Mouse (Mus musculus) kidney, embryonic 14.5 days (tissue): Measurements from ENCODE around the gene Map3k4. TPM values are rescaled to one million over a fixed set of nuclear protein-coding genes. Genes with fewer than 3 reads are reported as not detected.
"Not testable (repeated sequence)": the region's sequence is repeated elsewhere in the genome, so short reads cannot be mapped to it uniquely, and the experiment has no call there.

Experiments used
- ATAC-seq: fragments of 200-750 bp; cut with Nextera tagmentation; 2 replicates; pipeline ENCODE4 v1.8.0; 2017; ENCODE audit warnings: moderate number of reproducible peaks, mild to moderate bottlenecking, moderate TSS enrichment, moderate library complexity; ENCODE audit not compliant: low FRiP score, low TSS enrichment
- H3K27ac ChIP-seq: fragments of 300-500 bp; sonication (generic); 2 replicates; pipeline ENCODE4 v1.5.1; 2014; ENCODE audit warnings: low read depth, mild to moderate bottlenecking, low read length, moderate library complexity, mixed read lengths
- H3K27me3 ChIP-seq: fragments of 300-500 bp; sonication (generic); 2 replicates; pipeline ENCODE4 v1.6.1; 2014; ENCODE audit warnings: mild to moderate bottlenecking, low read length; ENCODE audit not compliant: control insufficient read depth, insufficient read depth
- H3K36me3 ChIP-seq: fragments of 300-500 bp; sonication (generic); 2 replicates; pipeline ENCODE4 v1.6.1; 2014; ENCODE audit warnings: low read length, mixed read lengths; ENCODE audit not compliant: control insufficient read depth, insufficient read depth
- H3K4me1 ChIP-seq: fragments of 300-500 bp; sonication (generic); 2 replicates; pipeline ENCODE4 v1.6.1; 2014; ENCODE audit warnings: low read length, mixed read lengths; ENCODE audit not compliant: control insufficient read depth, insufficient read depth
- H3K4me2 ChIP-seq: fragments of 300-500 bp; sonication (generic); replicated peaks from 2 replicates; pipeline ENCODE4 v1.6.1; 2014; ENCODE audit warnings: low read depth, mild to moderate bottlenecking, low read length
- H3K4me3 ChIP-seq: fragments of 300-500 bp; sonication (generic); 2 replicates; pipeline ENCODE4 v1.5.1; 2014; ENCODE audit warnings: mild to moderate bottlenecking, low read length
- H3K9ac ChIP-seq: fragments of 300-500 bp; sonication (generic); 2 replicates; pipeline ENCODE4 v1.6.1; 2014; ENCODE audit warnings: low read depth, mild to moderate bottlenecking, low read length, moderate library complexity
- H3K9me3 ChIP-seq: fragments of 300-500 bp; sonication (generic); 2 replicates; pipeline ENCODE4 v1.6.1; 2016; ENCODE audit warnings: low read length; ENCODE audit not compliant: control insufficient read depth
- WGBS: fragments of 180-500 bp; shearing (Covaris S2); extraction: QIAGEN DNeasy Blood & Tissue Kit; methylation state at CpG from one replicate; pipeline ENCODE4 v1.1.7; 2014; 5-methylcytosine and 5-hydroxymethylcytosine counted together
- polyA plus RNA-seq: library from polyadenylated mRNA; unstranded; fragments of >200 nt; fragmentation: Nextera tagmentation; extraction: Ambion mirVana; gene quantifications from 2 replicates; pipeline ENCODE4 v1.2.1, GENCODE M21; 2014

Gene Map3k4
- polyA plus RNA-seq, 1 experiment from 2014 or later, result 53.0 TPM

DNA sequence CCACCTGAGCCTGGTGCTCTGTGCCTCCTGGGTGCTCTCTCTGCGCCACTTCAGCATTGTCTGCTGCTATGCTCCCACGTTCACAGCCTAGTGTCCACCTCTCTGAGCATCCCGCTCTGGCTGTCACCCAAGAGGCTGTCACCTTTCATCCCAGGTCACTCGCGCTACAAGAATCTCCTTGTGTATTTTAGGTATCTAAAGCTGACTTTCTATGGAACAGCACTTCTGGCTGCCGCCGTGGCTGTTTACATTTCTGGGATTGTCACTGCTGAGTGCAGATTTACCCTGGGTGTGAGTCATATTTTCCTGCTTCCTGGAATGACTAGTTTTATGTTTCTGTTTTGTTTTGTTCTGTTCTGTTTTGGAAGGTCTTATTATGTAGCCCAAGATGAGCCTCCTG, 21.3 kb downstream of the Map3k4 start:
- peaks cover 9% of the 10 kb centered on the region for H3K4me1 ChIP-seq
- no peak for ATAC-seq

DNA sequence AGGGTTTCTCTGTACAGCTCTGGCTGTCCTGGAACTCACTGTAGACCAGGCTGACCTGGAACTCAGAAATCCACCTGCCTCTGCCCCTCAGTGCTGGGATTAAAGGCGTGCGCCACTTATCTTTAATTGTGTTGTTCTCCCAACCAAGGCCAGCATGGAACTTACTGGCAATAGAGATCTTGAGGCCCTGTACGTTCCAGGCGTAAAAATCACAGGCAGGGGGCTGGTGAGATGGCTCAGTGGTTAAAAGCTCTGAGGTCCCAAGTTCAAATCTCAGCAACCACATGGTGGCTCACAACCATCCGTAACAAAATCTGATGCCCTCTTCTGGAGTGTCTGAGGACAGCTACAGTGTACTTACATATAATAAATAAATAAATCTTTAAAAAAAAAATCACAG, 22.7 kb downstream of the Map3k4 start:
- not testable (repeated sequence) for ATAC-seq, H3K36me3 ChIP-seq, H3K27me3 ChIP-seq, H3K9ac ChIP-seq, H3K27ac ChIP-seq, H3K4me3 ChIP-seq, H3K9me3 ChIP-seq, H3K4me2 ChIP-seq
- peaks cover 12% of the 10 kb centered on the region for H3K4me1 ChIP-seq
- WGBS, result 92% methylated on average over 5 of the region's 5 CpGs

More for the DNA sequence above, 21.3 kb downstream of the Map3k4 start:
- H3K27me3 ChIP-seq, result no peaks in the 10 kb centered on the region
- H3K9ac ChIP-seq, result no peak overlapping the region
- H3K4me2 ChIP-seq, result no peak overlapping the region
- H3K36me3 ChIP-seq, result no peaks in the 10 kb centered on the region
- no peaks in the 10 kb centered on the region for H3K9me3 ChIP-seq
- 69% methylated on average over 7 of the region's 7 CpGs for WGBS
- H3K4me3 ChIP-seq, result no peak overlapping the region
- no peak overlapping the region for H3K27ac ChIP-seq

DNA sequence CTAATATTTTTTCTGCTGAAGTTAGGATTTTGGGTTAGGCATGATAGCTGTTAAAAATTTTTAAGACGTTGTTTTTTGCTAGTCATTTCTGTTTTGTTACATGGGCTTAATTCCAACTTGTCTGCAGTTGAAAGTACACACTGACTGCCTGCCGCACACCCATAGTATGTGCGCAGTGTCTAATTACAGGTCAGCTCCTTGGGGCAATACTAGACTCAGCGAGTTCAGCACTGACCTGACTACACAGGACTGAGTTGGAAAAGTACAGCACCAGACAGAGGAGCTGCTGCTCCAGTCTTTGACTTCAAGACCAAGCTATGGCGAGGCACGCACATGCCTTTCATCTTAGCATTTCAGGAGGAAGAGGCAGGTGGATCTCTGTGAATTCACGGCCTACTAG, 24.2 kb downstream of the Map3k4 start:
- Histone ChIP-seq H3K36me3 (no peaks in the 10 kb centered on the region), H3K9ac (no peak overlapping the region), H3K4me1 (peaks cover 13% of the 10 kb centered on the region), H3K4me2 (no peak overlapping the region), H3K4me3 (no peak overlapping the region), H3K9me3 (no peaks in the 10 kb centered on the region), H3K27me3 (no peaks in the 10 kb centered on the region), H3K27ac (no peak overlapping the region)
- ATAC-seq, result no peak
- 69% methylated on average over 7 of the region's 7 CpGs for WGBS

DNA sequence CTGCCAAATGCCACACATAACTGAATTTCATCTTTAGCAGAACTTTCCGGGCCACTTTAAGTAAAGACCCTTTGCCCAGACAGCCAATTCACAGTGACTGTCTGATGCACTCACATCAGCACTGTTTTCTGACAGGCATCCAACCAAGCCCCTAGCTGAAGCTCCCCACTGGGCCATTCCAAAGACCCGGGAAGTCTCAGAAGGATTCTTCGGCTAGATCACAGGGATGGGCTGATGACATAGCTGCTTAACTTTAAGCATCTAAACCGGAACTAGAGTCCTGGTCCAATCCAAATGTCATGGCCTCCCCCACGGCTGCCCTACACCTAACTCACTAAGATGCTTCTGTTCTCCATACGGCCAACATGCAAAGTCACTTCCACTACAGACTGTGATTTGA, 25.0 kb downstream of the Map3k4 start:
- Histone ChIP-seq H3K27me3 (no peaks in the 10 kb centered on the region), H3K9ac (no peak overlapping the region), H3K4me1 (peaks cover 13% of the 10 kb centered on the region), H3K4me2 (no peak overlapping the region), H3K4me3 (no peak overlapping the region), H3K27ac (no peak overlapping the region), H3K9me3 (no peaks in the 10 kb centered on the region), H3K36me3 (no peaks in the 10 kb centered on the region)
- 79% methylated on average over 6 of the region's 6 CpGs for WGBS
- ATAC-seq, result no peak

DNA sequence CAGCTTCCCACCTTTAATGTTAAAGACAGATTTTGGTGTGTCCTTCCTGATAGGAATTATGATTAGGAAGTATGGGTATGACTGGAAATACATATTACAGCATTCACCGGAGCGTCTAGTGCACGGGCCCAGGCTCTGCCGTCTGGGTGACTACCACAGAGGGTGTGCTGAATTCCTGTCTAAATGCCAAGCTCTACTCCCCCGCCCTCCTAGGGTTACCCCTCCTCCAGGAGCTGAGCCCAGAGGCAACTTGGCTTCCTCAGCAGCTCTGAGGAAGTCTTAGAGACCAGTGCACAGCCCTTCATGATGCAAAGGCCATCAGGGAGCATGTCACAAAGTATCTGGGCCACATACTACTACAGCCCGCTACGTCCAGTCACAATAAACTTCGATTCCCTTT, 25.7 kb downstream of the Map3k4 start:
- WGBS, result 80% methylated on average over 8 of the region's 8 CpGs

DNA sequence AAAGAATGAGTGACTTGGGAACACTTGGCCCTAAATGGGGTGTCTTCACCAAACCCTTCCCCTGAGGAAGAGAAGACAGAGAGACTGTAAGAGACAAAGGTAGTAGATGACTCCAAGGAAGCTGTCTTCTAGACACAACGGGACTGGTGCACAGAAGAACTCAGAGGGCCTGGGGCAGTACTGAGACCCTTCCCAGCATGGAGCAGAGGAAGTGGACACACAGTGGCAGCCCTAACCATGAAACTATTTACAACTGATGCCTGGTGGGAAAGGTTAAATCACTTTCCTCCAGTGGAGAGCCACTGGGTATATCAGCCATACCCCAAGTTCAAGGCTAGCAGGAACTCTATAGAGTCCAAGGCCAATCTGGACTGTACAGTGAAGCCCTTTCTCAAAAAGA, 26.2 kb downstream of the Map3k4 start:
- ATAC-seq, result no peak
- no peaks in the 10 kb centered on the region for H3K36me3 ChIP-seq
- no peak overlapping the region for H3K27ac ChIP-seq
- WGBS, result 86% methylated on average over 1 of the region's 1 CpGs
- no peaks in the 10 kb centered on the region for H3K9me3 ChIP-seq
- H3K4me3 ChIP-seq, result no peak overlapping the region
- no peak overlapping the region for H3K4me2 ChIP-seq
- no peak overlapping the region for H3K9ac ChIP-seq
- H3K27me3 ChIP-seq, result no peaks in the 10 kb centered on the region
- peaks cover 13% of the 10 kb centered on the region for H3K4me1 ChIP-seq

More for the DNA sequence above, 25.7 kb downstream of the Map3k4 start:
- Histone ChIP-seq H3K9ac (no peak overlapping the region), H3K27me3 (no peaks in the 10 kb centered on the region), H3K36me3 (no peaks in the 10 kb centered on the region), H3K9me3 (no peaks in the 10 kb centered on the region), H3K4me1 (peaks cover 13% of the 10 kb centered on the region), H3K4me3 (no peak overlapping the region), H3K27ac (no peak overlapping the region), H3K4me2 (no peak overlapping the region)
- ATAC-seq, result no peak

DNA sequence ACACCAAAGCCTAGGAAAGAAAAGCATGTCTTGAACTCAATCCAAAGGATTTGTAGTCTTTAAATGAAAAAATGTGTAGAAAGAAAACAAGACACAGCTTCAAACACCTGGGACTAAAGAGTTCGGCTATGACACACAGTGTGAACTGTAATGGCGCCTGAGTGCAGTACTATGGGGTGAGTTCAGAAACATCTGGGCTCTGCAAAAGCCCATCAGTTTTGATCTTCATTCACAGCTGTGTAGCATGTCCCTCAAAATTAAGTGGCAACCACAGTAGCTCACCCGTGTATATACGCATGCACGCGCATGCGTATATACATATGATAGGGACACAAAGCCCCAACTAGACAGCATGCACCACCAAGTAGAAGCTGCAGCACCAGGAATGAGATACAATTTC, 27.4 kb downstream of the Map3k4 start:
- ATAC-seq, result no peak
- no peak overlapping the region for H3K27ac ChIP-seq
- no peaks in the 10 kb centered on the region for H3K27me3 ChIP-seq
- no peak overlapping the region for H3K9ac ChIP-seq
- H3K4me2 ChIP-seq, result no peak overlapping the region
- no peak overlapping the region for H3K4me3 ChIP-seq
- H3K4me1 ChIP-seq, result peaks cover 9% of the 10 kb centered on the region
- H3K36me3 ChIP-seq, result no peaks in the 10 kb centered on the region
- H3K9me3 ChIP-seq, result no peaks in the 10 kb centered on the region
- 92% methylated on average over 7 of the region's 7 CpGs for WGBS

DNA sequence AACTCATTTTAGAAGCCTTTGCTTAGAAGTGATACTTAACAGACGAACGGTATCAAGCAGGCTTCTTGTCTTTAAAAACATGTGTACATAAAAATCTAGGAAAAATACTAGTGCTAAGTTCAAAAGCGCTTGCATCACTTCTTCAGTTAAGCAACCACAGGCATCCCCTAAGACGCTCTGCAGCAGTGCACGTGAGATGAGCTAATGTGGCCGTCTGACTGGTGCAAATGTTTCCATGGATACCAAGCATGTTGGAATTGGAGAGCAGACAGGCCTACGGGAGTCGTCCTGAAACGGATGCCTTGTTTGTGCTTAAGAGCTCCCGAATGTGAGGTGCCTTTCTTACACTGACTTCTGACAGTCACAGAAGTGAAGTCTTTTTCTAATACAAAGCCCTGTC, 27.9 kb downstream of the Map3k4 start:
- H3K27me3 ChIP-seq, result no peaks in the 10 kb centered on the region
- WGBS, result 40% methylated on average over 10 of the region's 10 CpGs
- H3K9me3 ChIP-seq, result no peaks in the 10 kb centered on the region
- peak; percentile 82; the same call in 1 of the 2 replicates for ATAC-seq
- peaks cover 9% of the 10 kb centered on the region for H3K4me1 ChIP-seq
- no peaks in the 10 kb centered on the region for H3K36me3 ChIP-seq
- no peak overlapping the region for H3K4me2 ChIP-seq
- no peak overlapping the region for H3K4me3 ChIP-seq
- H3K27ac ChIP-seq, result no peak overlapping the region
- H3K9ac ChIP-seq, result no peak overlapping the region

DNA sequence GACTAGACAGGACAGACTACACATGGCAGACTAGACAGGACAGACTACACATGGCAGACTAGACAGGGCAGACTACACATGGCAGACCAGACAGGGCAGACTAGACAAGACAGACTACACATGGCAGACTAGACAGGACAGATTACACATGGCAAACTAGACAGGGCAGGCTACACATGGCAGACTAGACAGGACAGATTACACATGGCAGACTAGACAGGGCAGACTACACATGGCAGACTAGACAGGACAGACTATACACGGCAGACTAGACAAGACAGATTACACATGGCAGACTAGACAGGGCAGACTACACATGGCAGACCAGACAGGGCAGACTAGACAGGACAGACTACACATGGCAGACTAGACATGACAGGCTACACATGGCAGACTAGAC, 28.8 kb downstream of the Map3k4 start:
- not testable (repeated sequence) for H3K27ac ChIP-seq

DNA sequence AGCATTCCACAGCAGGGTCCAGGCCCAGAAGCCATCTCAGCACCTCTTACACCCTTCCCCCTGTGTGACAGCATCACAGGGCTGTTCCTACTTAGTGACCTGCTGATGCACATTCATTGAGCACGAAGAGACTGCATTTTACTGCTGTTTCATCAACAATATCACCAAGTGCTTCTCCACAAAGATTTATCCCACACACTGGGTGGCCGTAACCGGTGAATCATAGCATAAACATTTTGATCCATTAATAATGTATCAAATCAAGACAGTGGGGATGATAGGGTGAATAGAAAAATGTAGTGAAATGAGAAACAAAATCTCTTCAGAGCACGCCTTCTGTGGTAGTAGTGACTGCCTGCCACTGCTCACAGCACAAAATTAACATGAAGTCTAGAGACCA, 29.7 kb downstream of the Map3k4 start:
- WGBS, result 87% methylated on average over 4 of the region's 4 CpGs
- Histone ChIP-seq H3K27me3 (no peaks in the 10 kb centered on the region), H3K9ac (no peak overlapping the region)

More for the DNA sequence above, 28.8 kb downstream of the Map3k4 start:
- WGBS, result 79% methylated on average over 1 of the region's 1 CpGs
- not testable (repeated sequence) for H3K9ac ChIP-seq, H3K4me1 ChIP-seq, H3K36me3 ChIP-seq, H3K9me3 ChIP-seq, H3K4me2 ChIP-seq, H3K27me3 ChIP-seq, ATAC-seq, H3K4me3 ChIP-seq

More for the DNA sequence above, 29.7 kb downstream of the Map3k4 start:
- Histone ChIP-seq H3K4me2 (no peak overlapping the region), H3K36me3 (no peaks in the 10 kb centered on the region), H3K4me1 (peaks cover 9% of the 10 kb centered on the region), H3K4me3 (no peak overlapping the region), H3K9me3 (no peaks in the 10 kb centered on the region), H3K27ac (no peak overlapping the region)
- no peak for ATAC-seq
